Mouse (Mus musculus): ENCODE results near the gene Nat8f5. TPM values are rescaled to one million over a fixed set of nuclear protein-coding genes. Genes with fewer than 3 reads are reported as not detected.
"Not testable (repeated sequence)": the region's sequence is repeated elsewhere in the genome, so short reads cannot be mapped to it uniquely, and the experiment has no call there.

Gene Nat8f5
- polyA plus RNA-seq, 1 experiment from 2014 or later = not detected

DNA sequence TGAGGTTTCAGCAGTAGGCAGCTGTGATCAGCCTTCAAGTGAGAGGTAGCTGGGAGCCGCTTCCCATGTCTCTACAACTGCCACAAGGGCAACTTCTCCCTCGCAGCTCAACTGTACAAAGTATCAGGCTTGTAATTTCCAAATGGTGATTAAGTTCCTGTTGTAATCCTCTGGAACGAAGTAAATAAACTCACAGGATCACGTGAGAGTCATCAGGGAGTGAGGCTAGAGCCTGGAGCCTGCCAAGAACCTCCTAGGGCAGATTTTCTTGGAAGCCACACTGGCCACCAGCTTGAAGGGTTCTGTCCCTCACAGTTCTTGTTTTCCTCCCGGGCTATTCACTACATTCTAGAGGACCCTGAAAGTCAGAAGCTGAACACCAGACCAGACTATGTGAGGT lies 17.6 kb downstream of the Nat8f5 start:
- 64% methylated on average over 5 of the region's 5 CpGs for WGBS
- not testable (repeated sequence) for H3K9ac ChIP-seq

More for the DNA sequence above, 17.6 kb downstream of the Nat8f5 start:
- not testable (repeated sequence) for ATAC-seq (ENCODE audit: insufficient number of reproducible peaks, low FRiP score, low TSS enrichment, low read depth); H3K36me3 ChIP-seq; H3K4me2 ChIP-seq (replicated peaks); H3K4me3 ChIP-seq (replicated peaks); H3K27ac ChIP-seq (replicated peaks); H3K27me3 ChIP-seq; H3K9me3 ChIP-seq (replicated peaks); H3K4me1 ChIP-seq

Small RNA genes lying within 50 kb of the gene (microRNA-seq; reads per million reads assigned to microRNA genes)
- not detected for gene Mir6375 (ENCODE audit: borderline number of aligned reads)

Other genes starting within 250 kb of the Nat8f5 start
- gene Alms1, start 233.4 kb downstream of the Nat8f5 start, polyA plus RNA-seq (2015; fragmentation: Nextera tagmentation; extraction: Ambion mirVana) = 4.9 and 5.3 TPM in 2 replicates
- gene Nat8f7, start 107.8 kb downstream of the Nat8f5 start, polyA plus RNA-seq (2015; fragmentation: Nextera tagmentation; extraction: Ambion mirVana) = not detected in 2 replicates
- not detected in 2 replicates for gene Nat8f3, start 55.2 kb downstream of the Nat8f5 start, polyA plus RNA-seq (2015; fragmentation: Nextera tagmentation; extraction: Ambion mirVana)
- gene Nat8f6, start within 50 bp of the Nat8f5 start, polyA plus RNA-seq (2015; fragmentation: Nextera tagmentation; extraction: Ambion mirVana) = not detected in 2 replicates
- gene Nat8, start 11.1 kb upstream of the Nat8f5 start, polyA plus RNA-seq (2015; fragmentation: Nextera tagmentation; extraction: Ambion mirVana) = not detected in 2 replicates
- 0.07 TPM in 1 of 2 replicates, not detected in the other for gene Nat8f2, start 48.2 kb upstream of the Nat8f5 start, polyA plus RNA-seq (2015; fragmentation: Nextera tagmentation; extraction: Ambion mirVana)
- gene Nat8f4, start 83.9 kb upstream of the Nat8f5 start, polyA plus RNA-seq (2015; fragmentation: Nextera tagmentation; extraction: Ambion mirVana) = 2.4 and 3.2 TPM in 2 replicates
- 31.5 and 34.1 TPM in 2 replicates for gene Tprkb, start 90.9 kb upstream of the Nat8f5 start, polyA plus RNA-seq (2015; fragmentation: Nextera tagmentation; extraction: Ambion mirVana)
- 7.2 and 7.3 TPM in 2 replicates for gene Nat8f1, start 94.7 kb upstream of the Nat8f5 start, polyA plus RNA-seq (2015; fragmentation: Nextera tagmentation; extraction: Ambion mirVana)
- 44.9 and 50.4 TPM in 2 replicates for gene Dusp11, start 140.7 kb upstream of the Nat8f5 start, polyA plus RNA-seq (2015; fragmentation: Nextera tagmentation; extraction: Ambion mirVana)
- gene Figla, start 195.2 kb upstream of the Nat8f5 start, polyA plus RNA-seq (2015; fragmentation: Nextera tagmentation; extraction: Ambion mirVana) = not detected in 2 replicates
- 6.6 and 7.0 TPM in 2 replicates for gene Add2, start 207.7 kb upstream of the Nat8f5 start, polyA plus RNA-seq (2015; fragmentation: Nextera tagmentation; extraction: Ambion mirVana)

All from embryonic facial prominence, embryonic 15.5 days (tissue).